Mouse (Mus musculus): ENCODE data around the gene Lrrn3.

Lrrn3 gene

DNA sequence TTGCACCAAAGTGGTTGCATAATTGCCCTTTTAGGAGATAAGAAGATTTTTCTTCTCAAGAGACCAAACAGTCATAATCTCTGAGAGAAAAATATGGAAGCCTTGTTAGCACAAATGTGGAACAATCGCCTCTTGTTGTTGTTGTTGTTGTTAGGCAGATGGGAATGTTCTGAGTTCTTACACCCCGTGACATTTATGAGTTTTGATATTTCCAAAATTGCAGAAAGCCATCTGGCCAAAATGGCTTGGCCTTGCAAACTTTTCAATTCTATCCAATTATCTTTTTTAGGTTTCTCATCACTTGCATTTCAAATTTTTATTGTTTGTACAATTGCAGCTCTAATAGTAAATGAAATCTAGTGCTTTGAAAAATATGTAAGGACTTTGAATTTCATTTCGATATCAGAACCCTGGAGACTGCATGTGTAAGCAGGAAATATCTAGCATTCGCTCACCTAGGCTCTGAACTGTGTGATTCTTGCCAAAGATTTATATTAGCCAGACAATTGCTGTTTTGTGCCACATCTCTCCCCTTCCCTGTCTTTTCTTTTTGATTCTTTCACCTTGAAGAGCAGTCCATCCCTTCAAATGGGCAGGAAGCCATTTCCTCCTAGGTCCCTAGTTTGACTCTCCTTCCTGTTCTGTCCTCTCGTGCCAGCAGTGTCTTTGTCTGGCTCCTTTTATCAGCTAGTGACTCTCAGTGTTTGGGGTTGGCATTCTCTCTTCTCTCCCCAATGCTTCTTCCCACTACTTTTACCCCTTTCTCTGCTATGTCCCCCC lies 49.8 kb downstream of the Lrrn3 start:
- DNase-seq (ENCODE audit: low spot score): no peak

DNA sequence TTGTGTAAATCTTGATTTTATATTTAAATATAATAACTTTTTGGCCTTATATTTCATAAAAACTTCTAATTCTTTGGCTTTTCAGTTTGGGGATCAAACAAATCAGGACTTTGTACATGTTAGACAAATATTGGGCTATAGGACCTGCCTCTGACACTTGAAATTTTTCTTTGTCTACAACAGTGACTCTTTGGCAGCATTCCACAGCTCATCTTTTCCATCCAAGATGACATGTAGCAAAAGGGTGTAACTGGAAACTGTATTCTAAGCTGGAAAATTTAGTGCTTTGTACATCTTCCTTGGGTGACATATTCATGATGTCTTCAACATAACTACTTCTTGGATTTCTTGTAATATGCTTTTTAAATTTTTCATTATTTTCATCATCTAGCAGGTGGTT lies 57.4 kb downstream of the Lrrn3 start:
- DNase-seq (ENCODE audit: low spot score): no peak

DNA sequence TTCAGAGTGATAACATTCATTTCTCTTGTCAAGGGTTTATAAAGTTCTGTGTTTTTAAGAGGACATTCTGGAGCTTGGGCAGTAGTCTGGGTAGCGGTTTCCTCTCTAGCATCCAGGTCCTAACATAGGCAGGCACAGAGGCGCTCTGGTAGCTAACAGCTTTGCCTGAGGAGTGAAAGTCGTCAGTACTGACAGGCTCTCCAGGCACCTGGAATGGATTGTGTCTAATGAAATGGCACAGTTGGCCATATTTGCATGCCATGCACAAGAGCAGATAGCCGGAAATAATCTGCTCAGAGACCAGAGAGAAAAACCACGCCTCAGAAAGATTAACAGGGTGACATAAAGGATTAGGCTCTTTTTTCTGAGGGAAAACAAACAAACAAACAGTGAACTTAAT lies 58.8 kb downstream of the Lrrn3 start:
- no peak for DNase-seq (ENCODE audit: low spot score)

DNA sequence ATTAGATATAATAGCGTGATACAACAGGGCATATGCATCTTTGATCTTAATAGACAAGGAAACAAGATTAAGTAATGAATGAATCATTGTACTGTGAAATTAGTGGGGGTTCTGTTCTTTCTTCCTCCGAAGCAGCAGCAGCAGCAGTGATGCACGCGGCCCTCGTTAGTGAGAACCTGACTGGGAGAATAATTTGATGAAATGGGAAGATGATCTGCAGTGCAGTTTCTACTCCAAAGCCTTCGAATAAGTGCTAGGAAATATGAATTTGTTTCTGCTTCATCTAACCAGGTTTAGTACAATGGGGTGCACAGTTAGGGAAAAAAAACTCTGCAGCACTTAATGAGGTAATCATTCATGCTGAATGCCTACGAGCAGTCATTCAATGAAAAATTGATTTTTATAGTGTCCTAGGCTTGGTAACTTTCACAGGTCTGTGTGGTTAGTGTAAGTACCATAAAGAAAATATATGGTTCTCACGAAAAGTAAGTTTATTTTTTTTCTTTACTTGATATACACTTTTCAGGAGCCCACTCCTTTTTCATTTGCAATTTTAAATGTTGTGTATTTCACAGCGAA lies 61.0 kb downstream of the Lrrn3 start:
- DNase-seq (ENCODE audit: low spot score): no peak

DNA sequence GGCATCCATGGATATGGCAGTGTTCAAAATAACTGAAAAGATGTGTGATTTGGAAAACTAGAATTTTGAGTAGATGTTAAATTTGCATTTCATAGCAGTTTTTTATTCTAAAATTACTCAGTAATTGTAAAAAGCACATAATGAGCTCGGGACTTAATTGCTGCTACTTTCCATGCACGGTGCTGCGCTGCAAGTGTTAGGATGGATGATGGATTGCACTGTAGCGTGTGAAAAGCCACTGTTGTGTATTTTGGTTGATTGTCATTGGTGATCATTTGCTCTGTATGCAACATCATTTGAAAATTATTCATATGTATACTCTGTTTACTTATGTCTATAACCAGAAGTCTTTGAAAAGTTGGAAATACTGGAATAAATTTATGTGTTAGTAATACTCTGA lies 68.3 kb downstream of the Lrrn3 start:
- DNase-seq (ENCODE audit: low spot score): no peak

DNA sequence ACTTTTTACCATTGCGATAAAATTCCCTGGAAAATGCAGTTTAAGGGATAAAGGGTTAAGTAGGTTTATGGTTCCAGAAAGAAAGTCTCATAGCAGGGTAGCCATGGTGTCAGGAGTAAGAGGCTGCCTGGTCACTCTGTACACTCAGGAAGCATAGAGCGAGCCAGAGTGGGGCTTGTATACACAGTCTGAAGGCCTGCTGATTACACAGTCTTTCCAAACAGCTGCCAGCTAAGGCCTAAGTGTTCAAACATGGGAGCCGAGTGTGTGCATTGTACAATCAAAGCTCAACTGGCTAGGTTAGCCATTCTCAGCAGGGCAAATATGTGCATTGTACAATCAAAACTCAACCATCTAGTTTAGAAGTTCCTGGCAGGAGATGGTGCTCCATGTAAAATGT lies 69.1 kb downstream of the Lrrn3 start:
- no peak for DNase-seq (ENCODE audit: low spot score)

DNA sequence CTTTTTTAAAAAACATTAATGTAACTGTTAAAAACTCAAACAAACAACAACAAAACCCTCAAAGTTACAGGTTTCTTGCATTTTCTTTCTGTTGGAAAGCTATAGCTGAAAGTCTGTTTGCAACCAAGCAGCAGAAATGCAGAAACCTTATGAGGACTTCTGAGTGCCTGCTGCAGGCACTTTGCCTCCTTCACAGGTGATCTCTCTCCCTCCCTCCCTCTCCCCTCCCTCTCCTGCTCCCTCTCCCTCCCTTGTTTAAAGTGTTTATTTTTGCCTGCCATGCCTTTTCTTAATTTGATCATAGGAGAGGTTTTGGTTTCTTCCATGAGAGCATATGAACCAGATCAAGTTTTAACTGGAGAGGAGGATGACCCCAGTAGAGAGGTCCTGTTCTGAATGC lies 69.6 kb downstream of the Lrrn3 start:
- no peak for DNase-seq (ENCODE audit: low spot score)

DNA sequence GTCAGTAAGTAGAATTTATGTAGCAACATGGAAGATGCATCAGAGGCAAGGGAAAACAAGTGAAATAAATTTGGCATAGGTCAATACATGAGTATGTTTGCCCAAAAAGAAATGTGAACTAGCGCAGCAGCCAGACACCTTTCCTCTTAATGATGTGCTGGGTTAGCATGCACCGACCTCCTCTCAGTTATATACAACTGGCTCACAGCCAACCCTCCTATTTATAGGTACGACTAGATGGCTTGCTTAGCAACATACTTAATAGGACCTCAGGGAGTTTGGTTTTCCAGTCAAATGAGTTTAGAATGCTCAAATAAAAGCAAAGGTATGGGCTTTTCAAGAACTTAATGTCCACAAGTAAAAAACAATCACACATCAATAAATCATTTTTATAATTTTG lies 76.8 kb downstream of the Lrrn3 start:
- no peak for DNase-seq (ENCODE audit: low spot score)

DNA sequence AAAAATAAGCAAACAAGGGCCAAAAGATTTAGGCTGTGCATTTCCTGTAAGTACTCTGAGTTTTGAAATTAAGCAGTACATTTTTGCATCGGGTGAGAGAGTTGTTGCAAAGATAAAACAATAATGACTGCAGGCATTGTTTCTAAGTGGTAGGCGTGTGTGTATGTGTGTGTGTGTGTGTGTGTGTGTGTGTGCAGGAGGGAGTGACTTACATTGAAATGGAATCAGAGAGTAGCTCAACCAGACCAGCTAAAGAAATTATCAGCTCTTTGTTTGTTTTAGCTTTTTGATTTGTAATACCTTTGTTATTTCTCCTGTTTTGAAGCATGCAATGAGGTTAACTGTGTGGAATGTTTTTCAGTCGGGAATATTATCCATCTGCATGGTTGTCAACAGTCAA lies 84.3 kb downstream of the Lrrn3 start:
- no peak for DNase-seq (ENCODE audit: low spot score)

Data from embryo, embryonic 10.5 days (tissue).